Mouse (Mus musculus): ENCODE results near the gene Myzap. TPM values are rescaled to one million over a fixed set of nuclear protein-coding genes. Genes with fewer than 3 reads are reported as not detected.

Gene Myzap
- polyA plus RNA-seq, 1 experiment = 1.3 TPM

DNA sequence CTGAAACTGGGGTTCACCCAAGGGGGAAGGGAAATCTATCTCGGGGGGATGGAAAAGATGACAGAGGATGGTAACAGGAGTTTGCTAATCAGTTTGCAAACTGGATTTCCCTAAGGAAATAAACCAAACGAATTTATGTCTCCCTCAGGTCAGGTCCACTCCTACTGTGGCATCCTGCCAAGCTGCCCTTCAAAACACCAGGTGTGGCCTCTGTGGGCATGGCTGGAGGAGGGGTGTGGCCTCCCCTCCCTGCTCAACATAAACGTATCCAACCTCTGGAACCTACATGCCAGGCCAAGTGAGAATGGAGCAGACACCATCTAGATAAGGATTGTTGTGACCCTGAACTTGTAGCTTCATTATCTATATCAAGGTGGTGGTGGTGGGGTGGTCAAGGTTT lies 5.8 kb downstream of the Myzap start:
- Histone ChIP-seq H3K4me3 (ENCODE audit: insufficient read depth, low read length) (no peak overlapping the region), H3K4me1 (ENCODE audit: control insufficient read depth, insufficient read depth, low read length) (no peaks in the 10 kb centered on the region), H3K27ac (ENCODE audit: insufficient read depth, low read length) (no peak overlapping the region)
- no peak for TF ChIP-seq POLR2A (IDR thresholded peaks at IDR 0.05; ENCODE audit: extremely low read depth, insufficient read depth, low read length)

DNA sequence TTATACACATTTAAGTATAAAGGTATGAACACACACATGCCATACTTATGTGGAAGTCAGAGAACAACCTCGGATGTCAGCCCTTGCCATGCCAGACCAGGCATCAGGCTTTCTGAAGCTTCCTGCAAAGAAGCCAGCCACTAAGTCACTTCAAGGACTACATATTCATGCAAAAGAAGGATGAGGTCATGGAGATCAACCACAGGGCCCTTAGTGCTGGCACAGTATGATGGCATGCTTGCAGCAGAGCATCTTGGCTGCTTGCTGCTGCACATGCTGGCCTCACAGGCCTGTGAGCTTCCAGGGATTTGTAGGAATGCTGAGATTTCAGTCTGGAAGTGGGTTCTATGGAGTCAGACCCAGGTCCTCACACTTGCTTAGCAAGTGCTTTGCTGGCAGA lies 9.4 kb downstream of the Myzap start:
- Histone ChIP-seq H3K4me3 (ENCODE audit: insufficient read depth, low read length) (no peak overlapping the region), H3K27ac (ENCODE audit: insufficient read depth, low read length) (no peak overlapping the region), H3K4me1 (ENCODE audit: control insufficient read depth, insufficient read depth, low read length) (no peaks in the 10 kb centered on the region)
- TF ChIP-seq POLR2A (IDR thresholded peaks at IDR 0.05; ENCODE audit: extremely low read depth, insufficient read depth, low read length) (no peak), CTCF (IDR thresholded peaks at IDR 0.05; ENCODE audit: extremely low read depth, insufficient read depth, low read length) (no peak)

GRCm38 (mm10) chr9:71578896-71579564 lies 13.1 kb downstream of the Myzap start:
- no peak overlapping the region for H3K27ac ChIP-seq (ENCODE audit: insufficient read depth, low read length)
- H3K4me1 ChIP-seq (ENCODE audit: control insufficient read depth, insufficient read depth, low read length) = no peaks in the 10 kb centered on the region
- no peak overlapping the region for H3K4me3 ChIP-seq (ENCODE audit: insufficient read depth, low read length)
- TF ChIP-seq CTCF (IDR thresholded peaks at IDR 0.05; ENCODE audit: extremely low read depth, insufficient read depth, low read length) (no peak), POLR2A (IDR thresholded peaks at IDR 0.05; ENCODE audit: extremely low read depth, insufficient read depth, low read length) (no peak)

DNA sequence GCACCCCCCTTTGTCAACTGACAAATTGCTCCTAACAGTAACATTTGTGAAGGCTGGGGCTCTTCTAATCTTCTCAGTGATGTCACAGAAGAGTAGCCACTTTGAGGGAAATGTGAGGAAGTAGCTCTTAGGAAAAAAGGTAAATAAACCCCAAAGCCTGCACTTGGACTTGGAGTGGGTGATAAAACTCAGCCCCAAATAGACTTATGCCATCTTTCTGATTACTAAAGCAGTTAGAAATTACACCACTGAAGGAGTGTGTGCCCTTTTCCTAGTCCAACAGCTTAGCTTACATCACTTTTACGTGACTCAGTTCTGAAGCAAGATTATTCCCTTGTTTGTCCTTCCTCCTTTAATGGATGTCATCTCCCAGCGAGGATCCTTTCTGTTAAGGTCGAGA lies 17.7 kb downstream of the Myzap start:
- Histone ChIP-seq H3K27ac (ENCODE audit: insufficient read depth, low read length) (no peak overlapping the region), H3K4me1 (ENCODE audit: control insufficient read depth, insufficient read depth, low read length) (peaks cover 2% of the 10 kb centered on the region; the same call in 1 of the 2 replicates), H3K4me3 (ENCODE audit: insufficient read depth, low read length) (no peak overlapping the region)
- TF ChIP-seq POLR2A (IDR thresholded peaks at IDR 0.05; ENCODE audit: extremely low read depth, insufficient read depth, low read length) (no peak), CTCF (IDR thresholded peaks at IDR 0.05; ENCODE audit: extremely low read depth, insufficient read depth, low read length) (no peak)

DNA sequence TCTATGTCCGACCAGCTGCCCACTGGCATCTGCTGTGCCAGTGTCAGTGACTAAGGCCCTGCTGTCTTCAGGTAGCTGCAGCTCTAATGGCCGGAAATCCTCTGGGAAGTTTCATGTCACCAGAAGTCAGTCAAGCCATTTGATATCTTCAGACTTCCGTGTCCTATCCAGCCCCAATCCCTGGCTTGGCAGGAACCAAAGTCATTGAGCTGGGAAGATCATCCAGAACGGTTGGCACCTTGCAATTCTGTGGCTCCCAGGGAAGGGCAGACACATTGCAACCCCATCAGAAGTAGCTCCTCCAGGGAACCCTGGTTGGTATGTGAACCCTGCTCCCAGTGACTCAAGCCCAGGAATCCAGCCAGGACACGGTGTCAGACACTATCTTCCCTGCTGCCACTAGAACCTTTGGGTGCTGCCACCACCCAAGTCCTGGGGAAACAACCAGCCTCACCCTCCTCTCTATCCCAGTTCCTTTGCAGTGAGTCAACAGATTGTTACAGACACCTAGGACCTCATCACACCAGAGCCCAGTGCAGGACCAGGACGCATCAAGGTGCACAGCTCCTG lies 18.3 kb downstream of the Myzap start:
- H3K4me1 ChIP-seq (ENCODE audit: control insufficient read depth, insufficient read depth, low read length) = peaks cover 2% of the 10 kb centered on the region; the same call in 1 of the 2 replicates
- TF ChIP-seq POLR2A (IDR thresholded peaks at IDR 0.05; ENCODE audit: extremely low read depth, insufficient read depth, low read length) = no peak
- TF ChIP-seq CTCF (IDR thresholded peaks at IDR 0.05; ENCODE audit: extremely low read depth, insufficient read depth, low read length) = no peak
- H3K4me3 ChIP-seq (ENCODE audit: insufficient read depth, low read length) = no peak overlapping the region

GRCm38 (mm10) chr9:71571150-71571633 lies 21.0 kb downstream of the Myzap start:
- Histone ChIP-seq H3K4me1 (ENCODE audit: control insufficient read depth, insufficient read depth, low read length) (peaks cover 2% of the 10 kb centered on the region; the same call in 1 of the 2 replicates), H3K27ac (ENCODE audit: insufficient read depth, low read length) (no peak overlapping the region), H3K4me3 (ENCODE audit: insufficient read depth, low read length) (no peak overlapping the region)
- TF ChIP-seq CTCF (IDR thresholded peaks at IDR 0.05; ENCODE audit: extremely low read depth, insufficient read depth, low read length) = no peak
- no peak for TF ChIP-seq POLR2A (IDR thresholded peaks at IDR 0.05; ENCODE audit: extremely low read depth, insufficient read depth, low read length)

More for the DNA sequence above, 18.3 kb downstream of the Myzap start:
- H3K27ac ChIP-seq (ENCODE audit: insufficient read depth, low read length) = no peak overlapping the region

GRCm38 (mm10) chr9:71570170-71570569 lies 22.0 kb downstream of the Myzap start:
- Histone ChIP-seq H3K4me1 (ENCODE audit: control insufficient read depth, insufficient read depth, low read length) (peaks cover 2% of the 10 kb centered on the region; the same call in 1 of the 2 replicates), H3K4me3 (ENCODE audit: insufficient read depth, low read length) (no peak overlapping the region), H3K27ac (ENCODE audit: insufficient read depth, low read length) (no peak overlapping the region)
- TF ChIP-seq CTCF (IDR thresholded peaks at IDR 0.05; ENCODE audit: extremely low read depth, insufficient read depth, low read length) (no peak), POLR2A (IDR thresholded peaks at IDR 0.05; ENCODE audit: extremely low read depth, insufficient read depth, low read length) (no peak)

DNA sequence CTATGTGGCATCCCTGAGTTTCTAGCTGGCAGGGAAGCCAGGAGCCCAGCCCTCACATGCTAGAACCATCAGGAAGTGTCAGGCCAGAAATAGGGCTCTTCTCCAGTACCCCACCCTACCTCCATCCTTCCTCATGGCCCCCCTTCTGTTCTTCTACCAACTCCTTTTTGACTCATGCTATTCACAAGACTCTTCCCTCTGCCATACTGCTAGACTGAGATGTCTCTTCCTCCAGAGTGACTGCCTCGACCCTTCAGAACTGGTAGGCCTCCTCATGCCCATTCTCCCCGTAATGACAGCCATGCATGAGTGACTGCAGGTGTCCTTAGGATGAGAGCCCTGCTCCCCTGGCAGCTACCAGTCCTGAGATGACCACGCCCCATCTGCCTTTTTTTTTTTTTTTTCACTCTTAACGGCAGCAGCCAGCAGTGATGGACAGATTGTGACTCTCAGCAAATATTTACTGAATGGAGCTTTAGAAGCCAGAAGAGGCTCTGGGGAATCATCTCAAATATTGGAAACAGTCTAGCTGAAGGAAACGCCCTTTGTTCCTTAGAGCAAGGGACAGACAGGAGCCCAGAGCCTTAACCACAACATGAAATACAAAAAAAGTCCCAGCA lies 23.7 kb downstream of the Myzap start:
- H3K27ac ChIP-seq (ENCODE audit: insufficient read depth, low read length) = no peak overlapping the region
- H3K4me3 ChIP-seq (ENCODE audit: insufficient read depth, low read length) = no peak overlapping the region
- H3K4me1 ChIP-seq (ENCODE audit: control insufficient read depth, insufficient read depth, low read length) = peaks cover 2% of the 10 kb centered on the region; the same call in 1 of the 2 replicates
- TF ChIP-seq POLR2A (IDR thresholded peaks at IDR 0.05; ENCODE audit: extremely low read depth, insufficient read depth, low read length) = no peak
- no peak for TF ChIP-seq CTCF (IDR thresholded peaks at IDR 0.05; ENCODE audit: extremely low read depth, insufficient read depth, low read length)

- Histone ChIP-seq H3K4me3 (ENCODE audit: insufficient read depth, low read length) (no peak overlapping the region), H3K4me1 (ENCODE audit: control insufficient read depth, insufficient read depth, low read length) (peaks cover 2% of the 10 kb centered on the region; the same call in 1 of the 2 replicates), H3K27ac (ENCODE audit: insufficient read depth, low read length) (no peak overlapping the region)
- TF ChIP-seq POLR2A (IDR thresholded peaks at IDR 0.05; ENCODE audit: extremely low read depth, insufficient read depth, low read length) = no peak
- no peak for TF ChIP-seq CTCF (IDR thresholded peaks at IDR 0.05; ENCODE audit: extremely low read depth, insufficient read depth, low read length)
Observed at GRCm38 (mm10) chr9:71567391-71567790, 24.8 kb downstream of the Myzap start.

All from cortical plate, adult 2 months (tissue).